Mouse (Mus musculus) heart, postnatal 0 days (tissue): Measurements from ENCODE around the gene Arhgef17.

ENCODE experiments used
- CTCF ChIP-seq: IDR thresholded peaks from 2 replicates; pipeline ENCODE4 v1.5.1; 2016; ENCODE audit warnings: antibody characterized with exemption, control low read depth, low read depth
- EP300 ChIP-seq: IDR thresholded peaks from 2 replicates; pipeline ENCODE4 v1.6.1; 2016; ENCODE audit warnings: antibody characterized with exemption, low read depth

- TF ChIP-seq EP300 (no peak), CTCF (no peak)
Measured at GRCm38 (mm10) chr7:100860450-100860849, 71.5 kb downstream of the Arhgef17 start.
